Mouse (Mus musculus) regulatory T cell (primary cell): ENCODE results near the gene Ubr2.

Experiments used
- in situ Hi-C: fragments of 300-600 bp; cut with MboI, MseI; formaldehyde crosslinking; loops from one replicate; pipeline ENCODE4 v1.15.1; 2025; ENCODE audit warnings: high pct_unique_total_duplicates

Ubr2 gene

DNA sequence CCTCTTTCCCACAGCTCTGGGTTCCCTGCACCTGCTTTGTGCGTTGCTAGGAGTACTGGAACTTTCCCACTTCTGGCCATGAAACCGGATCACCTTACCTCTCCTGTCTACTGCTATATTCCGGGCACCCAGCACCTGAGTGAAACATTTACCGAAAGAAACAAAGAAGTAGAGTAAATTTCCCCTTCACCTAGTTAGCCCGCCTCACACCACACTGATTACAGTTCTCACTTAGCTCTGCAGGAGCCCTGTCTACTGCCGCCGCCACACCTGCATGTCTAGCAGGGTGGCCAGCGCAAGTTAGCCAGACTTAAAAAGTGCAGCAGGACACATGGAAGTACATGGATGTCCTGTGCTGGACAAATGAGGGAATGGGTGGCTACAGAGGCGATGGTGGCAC lies 127.2 kb downstream of the Ubr2 start:
- in situ Hi-C loops, result no loop called here

DNA sequence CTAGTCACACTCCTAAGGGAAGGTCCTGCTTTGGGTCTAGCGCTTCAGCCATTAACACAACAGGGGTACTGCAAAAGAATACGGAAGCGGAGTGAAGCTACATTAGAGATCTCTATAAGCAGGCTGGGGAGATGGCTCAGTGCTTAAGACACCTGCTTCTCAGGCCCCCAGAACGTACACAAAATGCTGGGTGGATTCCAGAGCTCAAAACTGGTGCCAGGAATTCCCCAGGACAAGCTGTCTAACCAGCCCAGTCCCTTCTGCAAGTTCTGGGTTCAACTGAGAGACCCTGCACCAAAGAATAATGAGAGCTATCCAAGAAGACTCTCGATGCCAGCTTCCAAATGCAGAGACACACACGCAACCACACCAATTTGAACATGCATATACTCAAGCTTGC lies 128.6 kb downstream of the Ubr2 start:
- in situ Hi-C loops, result no loop called here

DNA sequence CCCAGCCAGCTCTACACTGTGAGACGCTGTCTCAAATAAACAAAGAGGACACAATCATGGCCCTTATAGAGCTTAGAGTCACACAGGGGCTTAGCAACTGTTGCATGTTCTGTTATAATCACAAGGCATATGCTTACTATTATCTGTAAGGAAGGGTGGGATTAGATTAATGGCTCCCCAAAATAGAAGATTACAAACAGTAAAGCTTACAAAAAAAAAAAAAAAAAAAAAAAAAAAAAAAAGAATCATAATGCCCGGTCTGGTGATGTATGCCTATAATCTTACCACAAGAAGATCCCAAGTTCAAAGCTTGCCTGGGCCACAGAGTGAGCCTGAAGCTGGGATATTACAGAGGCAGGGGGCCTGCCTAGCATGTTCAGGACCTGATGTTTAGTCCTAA lies 130.0 kb downstream of the Ubr2 start:
- in situ Hi-C loops, result no loop called here

DNA sequence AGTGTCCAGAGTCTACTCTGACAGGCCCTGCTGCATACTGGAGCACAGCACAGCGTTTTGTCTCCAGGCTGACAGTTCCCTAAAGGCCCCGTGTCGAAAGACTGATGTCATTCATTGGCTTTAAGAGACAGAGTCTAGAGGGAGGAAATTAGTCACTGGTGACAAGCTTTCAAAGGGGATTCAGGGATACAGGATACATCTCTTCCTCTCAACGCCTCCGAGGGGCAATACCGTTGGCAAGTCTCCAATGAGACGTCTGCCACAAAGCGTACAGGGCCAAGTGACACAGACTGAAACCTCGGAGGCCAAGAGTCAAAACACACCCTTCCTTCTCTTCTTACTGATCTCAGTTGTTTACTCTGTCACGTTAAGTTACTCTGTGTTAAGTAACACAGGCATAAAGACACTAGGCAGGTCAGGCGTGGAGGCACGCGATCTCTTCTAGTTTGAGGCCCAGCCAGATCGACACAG lies 130.5 kb downstream of the Ubr2 start:
- in situ Hi-C loops, result no loop called here
